Mouse (Mus musculus): ENCODE measurements around the gene Calm2.

DNA sequence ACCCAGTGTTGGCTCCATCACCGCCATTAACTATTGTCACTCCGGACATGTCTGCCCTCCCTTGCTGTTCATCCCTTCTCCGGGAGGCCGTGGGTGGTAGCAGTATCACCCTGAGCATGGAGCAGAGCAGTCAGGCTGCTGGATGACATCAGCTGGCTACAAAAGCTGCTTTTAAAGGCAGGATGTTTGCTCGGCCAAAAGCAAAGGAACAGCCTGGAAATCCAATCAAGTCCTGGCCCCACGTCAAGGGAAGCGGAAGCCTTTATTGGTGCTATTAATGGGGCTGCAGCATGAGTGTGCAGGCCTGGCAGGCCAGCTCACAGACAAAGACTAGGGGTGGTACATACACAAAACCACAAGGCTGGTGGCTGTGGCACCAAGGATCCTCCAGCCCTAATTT is 55.5 kb downstream of the Calm2 start:
- no peak for TF ChIP-seq CTCF (IDR thresholded peaks at IDR 0.05; ENCODE audit: borderline replicate concordance, control insufficient read depth, extremely low read depth, insufficient read depth, low read length, poor library complexity)
- no peak for TF ChIP-seq POLR2A (IDR thresholded peaks at IDR 0.05; ENCODE audit: control insufficient read depth, extremely low read depth, insufficient read depth, low read length, poor library complexity)
